Mouse (Mus musculus): ENCODE data around the gene Slc8a2.

The Slc8a2 gene

GRCm38 (mm10) chr7:16125829-16126228, 3.8 kb upstream of the Slc8a2 start:
- no peak for DNase-seq (ENCODE audit: low spot score)

DNA sequence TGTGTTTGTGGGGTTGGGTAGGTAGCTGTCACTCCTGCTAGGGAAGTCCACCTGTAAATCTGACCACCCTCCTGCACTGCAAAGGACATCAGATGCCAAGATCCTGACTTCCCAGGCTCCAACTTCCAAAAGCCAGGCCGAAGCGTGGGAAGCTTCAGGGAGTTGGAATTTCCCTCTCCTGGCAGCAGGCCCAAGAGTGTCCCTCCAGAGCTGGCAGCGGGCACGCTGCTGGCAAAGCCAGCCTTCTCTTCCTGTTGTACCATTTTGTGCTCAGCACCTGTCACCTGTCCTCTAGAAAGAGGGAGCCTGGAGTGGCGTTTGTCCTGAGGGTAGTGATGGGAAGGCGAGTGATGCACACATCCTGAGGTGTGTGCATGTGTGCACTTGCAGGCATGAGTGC, 1.3 kb upstream of the Slc8a2 start:
- no peak for DNase-seq (ENCODE audit: low spot score)

GRCm38 (mm10) chr7:16128899-16129298, 727 bp upstream of the Slc8a2 start:
- no peak for DNase-seq (ENCODE audit: low spot score)

- DNase-seq (ENCODE audit: low spot score): peak; percentile 32
Measured at GRCm38 (mm10) chr7:16129846-16130691, 443 bp downstream of the Slc8a2 start.

GRCm38 (mm10) chr7:16130956-16131634, 1.5 kb downstream of the Slc8a2 start:
- DNase-seq (ENCODE audit: low spot score): no peak

DNA sequence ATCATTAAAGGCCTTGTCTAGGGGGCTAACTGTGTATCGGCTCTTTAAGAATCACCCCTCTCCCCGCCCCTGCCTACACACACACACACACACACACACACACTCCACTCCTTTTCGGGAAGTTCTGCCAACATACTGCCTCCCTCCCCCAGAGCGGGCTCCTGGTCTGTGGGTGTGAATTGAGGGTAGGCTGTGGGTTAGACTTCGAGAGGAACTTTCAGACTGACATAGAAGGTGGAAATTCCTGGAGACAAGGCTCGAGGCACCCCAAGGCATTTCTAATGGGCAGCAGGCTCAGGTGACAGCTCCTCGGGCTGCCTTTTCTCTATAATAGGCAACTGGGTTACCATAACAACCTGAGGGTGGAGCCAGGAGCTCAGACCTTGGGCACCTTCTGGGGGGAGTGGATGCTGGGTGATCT, 2.5 kb downstream of the Slc8a2 start:
- no peak for DNase-seq (ENCODE audit: low spot score)

DNA sequence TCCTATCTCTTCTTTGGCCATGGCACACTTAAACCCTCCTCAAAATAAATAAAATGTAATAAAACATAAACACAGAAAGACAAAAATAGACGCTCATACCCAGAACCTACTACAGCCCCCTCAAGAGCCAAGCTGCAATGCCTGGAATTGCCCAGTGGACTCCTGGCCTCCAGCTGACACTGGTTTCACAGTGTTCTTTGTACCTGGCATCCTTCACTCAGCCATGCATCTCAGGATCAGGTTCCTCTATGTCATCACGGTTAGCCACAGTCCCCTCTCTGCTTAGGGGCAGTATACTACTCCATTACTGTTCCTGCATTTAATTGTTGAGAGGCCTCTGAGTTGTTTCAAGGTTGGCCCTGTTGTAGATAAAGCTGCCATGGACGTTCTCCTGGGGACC, 3.3 kb downstream of the Slc8a2 start:
- no peak for DNase-seq (ENCODE audit: low spot score)

DNA sequence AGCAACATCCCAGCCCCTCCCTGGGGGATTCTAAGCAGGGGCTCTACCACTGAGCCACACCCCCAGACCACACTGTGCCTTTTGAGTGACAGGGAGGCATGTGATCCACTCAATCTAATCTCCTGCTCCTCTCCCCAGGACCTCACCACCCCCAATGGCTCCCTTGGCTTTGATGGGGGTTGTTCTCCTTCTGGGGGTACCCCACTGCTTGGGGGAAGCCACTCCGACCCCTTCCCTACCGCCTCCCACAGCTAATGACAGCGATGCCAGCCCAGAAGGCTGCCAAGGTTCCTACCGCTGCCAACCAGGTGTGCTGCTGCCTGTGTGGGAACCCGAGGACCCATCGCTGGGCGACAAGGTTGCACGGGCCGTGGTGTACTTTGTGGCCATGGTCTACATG, 4.1 kb downstream of the Slc8a2 start:
- no peak for DNase-seq (ENCODE audit: low spot score)

- no peak for DNase-seq (ENCODE audit: low spot score)
Measured at GRCm38 (mm10) chr7:16134951-16135392, 5.3 kb downstream of the Slc8a2 start.

DNA sequence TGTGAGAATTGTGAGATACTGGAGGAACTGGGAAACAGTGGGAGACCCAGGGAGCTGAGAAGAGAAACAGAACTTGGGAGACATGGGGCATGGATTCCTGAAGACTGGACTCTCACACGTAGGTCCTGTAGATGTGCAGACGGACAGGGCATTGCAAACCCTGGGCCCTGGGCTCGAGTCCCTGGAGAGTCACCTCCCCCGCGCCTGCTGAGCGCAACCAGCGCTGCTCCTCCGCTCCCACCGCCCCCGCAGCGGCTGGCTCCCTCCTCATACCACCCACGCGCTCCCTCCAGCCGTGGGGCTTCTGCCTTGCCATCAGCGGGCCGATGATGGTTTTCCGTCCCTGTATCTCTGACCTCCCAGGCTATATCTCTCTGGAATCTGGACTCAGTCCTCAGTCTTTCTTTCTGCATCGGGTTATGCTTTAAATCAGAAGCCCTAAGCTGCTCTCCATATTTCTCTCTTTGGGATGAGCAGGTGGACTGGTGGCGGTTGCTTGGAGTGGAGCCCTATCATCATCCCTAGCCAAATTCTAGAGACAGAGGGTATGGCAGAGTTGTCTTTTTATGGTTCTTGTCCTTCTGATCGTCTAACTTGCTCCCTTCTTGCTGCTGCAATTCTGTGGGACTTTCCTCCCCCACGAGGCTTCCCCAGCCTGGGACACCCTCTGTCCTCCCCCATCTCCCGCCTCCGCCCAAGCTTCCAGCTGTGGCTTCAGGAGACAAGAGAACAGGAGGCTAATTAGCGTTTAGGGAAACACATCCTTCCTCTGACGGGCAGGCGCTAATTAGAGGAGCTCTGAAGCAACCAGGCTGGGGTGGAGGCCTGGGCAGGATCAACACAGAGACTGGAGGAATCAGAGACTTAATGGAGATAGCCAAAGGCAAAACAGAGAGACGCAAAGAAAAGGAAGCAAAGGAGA, 17.1 kb downstream of the Slc8a2 start:
- DNase-seq (ENCODE audit: low spot score): no peak

DNA sequence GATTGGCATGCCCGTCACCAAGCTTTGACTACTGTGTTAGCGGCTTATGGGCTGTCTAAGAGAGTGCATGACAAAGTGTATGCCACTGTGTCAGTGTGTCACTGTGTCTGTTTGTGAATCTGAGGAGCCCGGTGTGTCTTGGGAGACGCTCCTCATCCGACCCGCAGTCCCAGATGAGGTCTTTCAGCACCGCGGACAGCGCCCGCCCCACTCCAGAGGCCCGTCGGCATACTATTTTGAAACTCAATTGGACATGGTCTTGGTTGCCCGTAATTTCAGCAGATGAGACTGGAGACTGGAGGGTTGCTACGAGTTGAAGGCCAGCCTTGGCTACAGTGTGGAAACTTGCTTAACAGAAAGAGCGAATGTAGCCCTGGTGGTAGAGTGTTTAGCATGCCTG, 18.0 kb downstream of the Slc8a2 start:
- DNase-seq (ENCODE audit: low spot score): peak; percentile 62

- DNase-seq (ENCODE audit: low spot score): no peak
Measured at GRCm38 (mm10) chr7:16149241-16149640, 19.6 kb downstream of the Slc8a2 start.

- DNase-seq (ENCODE audit: low spot score): no peak
Measured at GRCm38 (mm10) chr7:16150191-16151145, 20.8 kb downstream of the Slc8a2 start.

GRCm38 (mm10) chr7:16153522-16153921, 23.9 kb downstream of the Slc8a2 start:
- DNase-seq (ENCODE audit: low spot score): peak; percentile 37

DNA sequence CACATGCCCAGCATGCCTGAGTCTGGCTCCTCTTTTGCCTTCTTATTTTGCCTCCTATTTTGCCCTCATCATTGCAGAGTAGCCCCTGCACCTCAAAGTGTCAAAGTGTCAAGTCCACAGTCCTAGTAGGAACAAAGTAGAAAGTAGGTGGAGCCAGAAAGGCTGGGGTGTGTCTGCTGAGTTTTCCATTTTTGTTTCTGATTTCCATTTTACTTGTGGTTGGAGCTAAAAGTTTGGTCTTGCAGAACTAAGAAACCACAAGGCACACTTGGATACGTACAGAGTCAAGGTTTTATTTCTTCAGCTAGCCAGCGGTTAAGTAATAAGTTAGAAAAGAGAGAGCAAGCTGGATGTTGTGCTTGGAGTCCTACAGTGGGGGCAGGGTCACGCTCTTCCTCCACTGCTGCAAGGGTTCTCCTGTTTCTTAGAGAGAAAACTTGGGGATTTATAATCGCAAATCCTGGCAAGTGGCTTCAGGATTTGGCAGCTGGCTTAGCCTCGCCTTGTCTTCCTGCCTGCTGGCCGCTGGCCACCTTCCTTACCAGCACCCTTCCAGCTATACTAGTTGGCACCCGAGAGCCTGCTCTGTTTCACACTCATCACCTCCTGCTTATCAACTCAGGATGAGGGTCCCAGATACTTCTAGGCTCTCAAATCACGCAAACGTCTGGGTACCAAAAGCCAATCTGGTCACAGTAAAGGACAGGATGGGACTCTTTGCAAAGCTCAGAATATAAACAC, 25.7 kb downstream of the Slc8a2 start:
- DNase-seq (ENCODE audit: low spot score): no peak

GRCm38 (mm10) chr7:16156105-16156714, 26.6 kb downstream of the Slc8a2 start:
- DNase-seq (ENCODE audit: low spot score): no peak

DNA sequence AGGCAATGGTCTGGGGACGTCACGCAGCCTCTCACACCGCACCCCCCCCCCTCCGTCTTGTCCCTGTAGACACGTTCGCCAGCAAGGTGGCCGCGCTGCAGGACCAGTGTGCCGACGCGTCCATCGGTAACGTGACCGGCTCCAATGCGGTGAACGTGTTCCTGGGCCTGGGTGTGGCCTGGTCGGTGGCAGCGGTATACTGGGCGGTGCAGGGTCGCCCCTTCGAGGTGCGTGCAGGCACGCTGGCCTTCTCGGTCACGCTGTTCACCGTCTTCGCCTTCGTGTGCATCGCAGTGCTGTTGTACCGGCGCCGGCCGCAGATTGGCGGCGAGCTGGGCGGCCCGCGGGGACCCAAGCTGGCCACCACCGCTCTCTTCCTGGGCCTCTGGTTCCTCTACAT, 29.1 kb downstream of the Slc8a2 start:
- no peak for DNase-seq (ENCODE audit: low spot score)

DNA sequence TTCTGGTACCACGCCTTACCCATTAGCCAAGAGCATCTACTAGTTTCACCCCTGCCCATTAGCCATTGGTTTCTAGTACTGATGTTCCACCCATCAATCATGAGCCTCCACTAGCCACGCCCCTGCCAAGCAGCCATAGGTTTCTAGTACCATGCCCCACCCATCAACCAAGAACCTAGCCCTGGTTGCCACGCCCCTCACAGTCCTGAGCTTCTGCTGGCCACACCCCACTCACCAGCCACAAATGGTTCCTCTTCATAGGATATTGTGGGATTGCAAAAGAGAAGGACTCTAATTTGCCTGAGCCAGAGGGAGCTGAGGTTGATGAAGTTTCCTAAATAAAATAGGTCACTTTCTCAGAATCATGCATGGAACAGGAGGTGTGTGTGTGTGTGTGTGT, 31.1 kb downstream of the Slc8a2 start:
- DNase-seq (ENCODE audit: low spot score): no peak

DNA sequence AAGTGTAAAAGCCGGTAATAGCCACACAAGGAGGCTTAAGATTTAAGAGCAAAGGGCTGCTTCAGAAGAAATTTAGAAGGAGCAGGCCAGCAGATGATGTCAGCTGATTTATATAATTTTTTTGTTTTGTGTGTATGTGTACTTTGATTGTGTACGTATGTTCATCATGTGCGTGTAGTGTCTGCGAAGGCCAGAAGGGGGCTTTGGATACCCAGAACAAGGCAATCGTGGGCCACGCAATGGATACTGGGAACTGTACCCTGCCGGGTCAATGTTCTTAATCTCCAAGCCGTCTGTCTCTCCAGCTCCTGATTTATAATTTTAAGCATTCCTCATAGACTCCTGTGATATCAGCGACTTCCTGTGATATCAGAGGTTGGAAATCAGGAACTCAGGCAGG, 31.7 kb downstream of the Slc8a2 start:
- DNase-seq (ENCODE audit: low spot score): no peak

DNA sequence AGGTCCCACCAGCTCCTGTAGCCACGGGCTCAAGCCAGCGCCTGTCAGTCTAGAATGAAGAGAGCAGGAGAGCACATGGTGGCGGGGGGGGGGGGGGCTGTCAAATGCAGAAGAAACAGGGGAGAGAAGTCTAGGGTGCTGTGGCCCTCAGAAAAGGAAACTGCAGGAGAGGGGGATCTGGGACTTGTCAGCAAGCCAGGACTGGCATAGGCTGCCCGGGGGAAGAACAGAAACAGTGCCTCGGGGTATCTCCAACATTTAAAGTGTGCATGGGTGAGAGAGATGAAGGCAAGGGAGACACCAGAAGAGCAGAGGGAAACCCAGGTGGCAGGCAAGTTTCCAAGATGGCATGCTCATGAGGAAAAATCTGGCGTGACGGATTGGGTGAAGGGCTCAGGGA, 32.4 kb downstream of the Slc8a2 start:
- no peak for DNase-seq (ENCODE audit: low spot score)

Measured in ovary, postnatal 14 days (tissue).